Mouse (Mus musculus) liver, embryonic 13.5 days (tissue): Measurements from ENCODE around the gene Ucp2. TPM values are rescaled to one million over a fixed set of nuclear protein-coding genes. Genes with fewer than 3 reads are reported as not detected.

ENCODE experiments used
- ATAC-seq: fragments of 200-750 bp; cut with Nextera tagmentation; 2 replicates; pipeline ENCODE4 v1.8.0; 2017; ENCODE audit warnings: low read depth, mild to moderate bottlenecking, moderate number of reproducible peaks, moderate library complexity
- DNase-seq: peaks from one replicate; pipeline ENCODE4 v3.0.0; 2022
- H3K27ac ChIP-seq: fragments of 300-500 bp; sonication (generic); 2 replicates; pipeline ENCODE4 v1.5.1; 2015; ENCODE audit warnings: moderate library complexity, mild to moderate bottlenecking, inconsistent platforms
- H3K27me3 ChIP-seq: fragments of 300-500 bp; sonication (generic); 2 replicates; pipeline ENCODE4 v1.6.1; 2015; ENCODE audit warnings: mild to moderate bottlenecking, inconsistent platforms
- H3K36me3 ChIP-seq: fragments of 300-500 bp; sonication (generic); 2 replicates; pipeline ENCODE4 v1.6.1; 2015; ENCODE audit warnings: mild to moderate bottlenecking, inconsistent platforms
- H3K4me1 ChIP-seq: fragments of 300-500 bp; sonication (generic); replicated peaks from 2 replicates; pipeline ENCODE4 v1.6.1; 2015; ENCODE audit warnings: inconsistent platforms
- H3K4me2 ChIP-seq: fragments of 300-500 bp; sonication (generic); 2 replicates; pipeline ENCODE4 v1.6.1; 2015; ENCODE audit warnings: inconsistent platforms, mild to moderate bottlenecking, moderate library complexity
- H3K4me3 ChIP-seq: fragments of 300-500 bp; sonication (generic); replicated peaks from 2 replicates; pipeline ENCODE4 v1.5.1; 2015; ENCODE audit warnings: mild to moderate bottlenecking, inconsistent platforms
- H3K9ac ChIP-seq: fragments of 300-500 bp; sonication (generic); 2 replicates; pipeline ENCODE4 v1.6.1; 2015; ENCODE audit warnings: mild to moderate bottlenecking, inconsistent platforms
- H3K9me3 ChIP-seq: fragments of 300-500 bp; sonication (generic); replicated peaks from 2 replicates; pipeline ENCODE4 v1.6.1; 2016; ENCODE audit warnings: inconsistent platforms
- WGBS: fragments of 180-500 bp; shearing (Covaris S2); methylation state at CpG from one replicate; pipeline ENCODE4 v1.1.7; 2015; ENCODE audit not compliant: insufficient replicate concordance; 5-methylcytosine and 5-hydroxymethylcytosine counted together
- polyA plus RNA-seq: library from polyadenylated mRNA; unstranded; fragments of >200 nt; fragmentation: Nextera tagmentation; extraction: Ambion mirVana; gene quantifications from 2 replicates; pipeline ENCODE4 v1.2.1, GENCODE M21; 2015

The Ucp2 gene
- polyA plus RNA-seq, 1 experiment from 2014 or later: 673 TPM

GRCm38 (mm10) chr7:100465656-100466309, 27.4 kb upstream of the Ucp2 start:
- Histone ChIP-seq H3K4me2 (peak overlapping the region; percentile 85), H3K4me3 (peak overlapping the region; percentile 70), H3K27me3 (no peaks in the 10 kb centered on the region), H3K36me3 (peaks cover 41% of the 10 kb centered on the region), H3K4me1 (peaks cover 96% of the 10 kb centered on the region), H3K27ac (peak overlapping the region; percentile 100), H3K9ac (peak overlapping the region; percentile 94), H3K9me3 (no peaks in the 10 kb centered on the region)
- ATAC-seq (no peak), DNase-seq (peak; percentile 49)
- WGBS: 20% methylated on average over 5 of the region's 5 CpGs

- Histone ChIP-seq H3K4me1 (peaks cover 87% of the 10 kb centered on the region), H3K27ac (peak overlapping the region; percentile 100), H3K36me3 (peaks cover 30% of the 10 kb centered on the region), H3K27me3 (no peaks in the 10 kb centered on the region), H3K9me3 (no peaks in the 10 kb centered on the region), H3K4me3 (peak overlapping the region; percentile 70), H3K9ac (peak overlapping the region; percentile 94), H3K4me2 (peak overlapping the region; percentile 85)
- DNase-seq: peak; percentile 94
- ATAC-seq: peak; percentile 95
- 28% methylated on average over 11 of the region's 11 CpGs for WGBS
Observed at GRCm38 (mm10) chr7:100466781-100467510, 26.2 kb upstream of the Ucp2 start.

DNA sequence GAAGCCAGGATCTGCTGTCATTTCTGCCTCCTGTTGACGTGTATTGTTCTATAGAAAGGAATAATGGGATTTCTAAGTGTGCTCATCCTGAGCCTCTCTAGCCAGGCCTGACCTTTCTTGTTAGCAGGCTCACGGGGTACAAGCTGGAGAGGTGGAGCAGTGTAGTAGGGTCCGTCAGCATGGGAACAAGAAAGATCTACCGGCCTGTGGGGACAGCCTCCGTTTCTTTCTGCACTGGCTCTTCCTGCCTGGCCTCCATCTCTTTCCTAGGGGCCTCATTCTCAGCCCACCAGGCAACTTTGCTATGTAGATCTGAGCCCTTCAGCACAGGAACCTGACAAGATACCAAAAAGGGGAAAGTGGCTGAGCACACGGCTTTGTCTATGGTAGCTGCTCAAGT, 24.4 kb upstream of the Ucp2 start:
- Histone ChIP-seq H3K27ac (peak overlapping the region; percentile 100), H3K4me2 (peak overlapping the region; percentile 61), H3K27me3 (no peaks in the 10 kb centered on the region), H3K4me3 (no peak overlapping the region), H3K9ac (peak overlapping the region; percentile 73), H3K9me3 (no peaks in the 10 kb centered on the region), H3K4me1 (peaks cover 70% of the 10 kb centered on the region), H3K36me3 (peaks cover 17% of the 10 kb centered on the region)
- ATAC-seq: no peak
- DNase-seq: no peak
- 85% methylated on average over 6 of the region's 6 CpGs for WGBS

- WGBS: 80% methylated on average over 1 of the region's 1 CpGs
- H3K27ac ChIP-seq: peak overlapping the region; percentile 100
- H3K9ac ChIP-seq: peak overlapping the region; percentile 73
- ATAC-seq (no peak), DNase-seq (no peak)
- peaks cover 11% of the 10 kb centered on the region for H3K36me3 ChIP-seq
- no peak overlapping the region for H3K4me3 ChIP-seq
- H3K27me3 ChIP-seq: no peaks in the 10 kb centered on the region
- H3K4me1 ChIP-seq: peaks cover 68% of the 10 kb centered on the region
- H3K9me3 ChIP-seq: no peaks in the 10 kb centered on the region
- peak overlapping the region; percentile 20; the same call in 1 of the 2 replicates for H3K4me2 ChIP-seq
Observed at GRCm38 (mm10) chr7:100469502-100469901, 23.6 kb upstream of the Ucp2 start.

DNA sequence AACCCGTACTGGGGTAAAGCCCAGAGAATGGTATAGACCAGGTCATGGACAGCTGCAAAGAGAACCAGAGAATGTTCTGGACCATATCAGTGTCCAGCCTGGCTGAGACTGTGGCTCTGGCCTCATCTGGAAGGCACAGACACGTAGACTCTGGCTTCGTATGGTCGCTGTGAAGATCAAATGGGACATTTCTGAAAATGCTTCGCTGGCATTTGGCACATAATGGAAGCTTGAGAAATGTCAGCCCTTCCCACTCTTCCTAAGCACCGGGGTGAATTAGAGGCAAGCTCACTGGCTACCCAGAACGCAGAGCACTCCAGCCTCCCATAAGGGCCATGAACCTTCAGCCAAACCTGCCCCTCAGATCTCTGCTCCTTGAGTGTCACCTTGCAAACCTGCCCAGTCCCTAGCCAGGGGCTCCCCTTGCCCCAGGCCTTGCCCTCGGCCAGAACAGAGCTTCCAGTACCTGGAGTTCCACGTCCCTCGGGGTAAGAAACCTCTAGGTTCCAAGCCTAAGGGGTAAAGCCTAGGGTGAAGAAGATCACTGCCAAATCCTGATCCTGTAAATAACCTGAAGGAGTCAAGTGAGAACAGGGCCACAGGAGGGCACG, 22.2 kb upstream of the Ucp2 start:
- no peak for ATAC-seq
- H3K27ac ChIP-seq: peak overlapping the region; percentile 100
- 88% methylated on average over 11 of the region's 11 CpGs for WGBS
- peak overlapping the region; percentile 33; the same call in 1 of the 2 replicates for H3K9ac ChIP-seq
- no peak overlapping the region for H3K4me2 ChIP-seq
- peaks cover 8% of the 10 kb centered on the region; the same call in 1 of the 2 replicates for H3K36me3 ChIP-seq
- DNase-seq: no peak
- H3K4me3 ChIP-seq: no peak overlapping the region
- no peaks in the 10 kb centered on the region for H3K27me3 ChIP-seq
- H3K9me3 ChIP-seq: no peaks in the 10 kb centered on the region
- peaks cover 58% of the 10 kb centered on the region for H3K4me1 ChIP-seq

DNA sequence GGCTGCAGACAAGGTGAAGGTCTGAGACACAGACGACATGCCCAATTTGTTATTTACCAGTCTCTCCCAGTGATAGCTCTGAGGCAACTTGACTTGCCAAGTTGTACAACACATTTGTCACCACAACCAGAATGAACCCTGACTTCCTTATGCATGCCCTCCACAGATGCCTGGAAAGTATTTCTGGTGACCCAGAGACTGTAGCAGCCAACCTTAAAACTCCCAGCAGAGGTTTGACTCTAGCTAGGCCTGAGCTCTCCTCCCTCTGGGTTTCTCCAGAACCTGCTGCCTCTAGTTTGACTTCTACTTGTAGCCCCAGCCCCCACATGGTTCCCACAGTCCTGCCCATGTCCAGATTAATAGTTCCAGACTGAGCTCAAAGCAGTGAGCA, 21.7 kb upstream of the Ucp2 start:
- no peak overlapping the region for H3K4me2 ChIP-seq
- no peak overlapping the region for H3K4me3 ChIP-seq
- no peaks in the 10 kb centered on the region for H3K27me3 ChIP-seq
- WGBS: 85% methylated on average over 1 of the region's 1 CpGs
- H3K4me1 ChIP-seq: peaks cover 53% of the 10 kb centered on the region
- ATAC-seq (no peak), DNase-seq (no peak)
- H3K9ac ChIP-seq: peak overlapping the region; percentile 33; the same call in 1 of the 2 replicates
- H3K36me3 ChIP-seq: peaks cover 8% of the 10 kb centered on the region; the same call in 1 of the 2 replicates
- H3K9me3 ChIP-seq: no peaks in the 10 kb centered on the region
- peak overlapping the region; percentile 100 for H3K27ac ChIP-seq

DNA sequence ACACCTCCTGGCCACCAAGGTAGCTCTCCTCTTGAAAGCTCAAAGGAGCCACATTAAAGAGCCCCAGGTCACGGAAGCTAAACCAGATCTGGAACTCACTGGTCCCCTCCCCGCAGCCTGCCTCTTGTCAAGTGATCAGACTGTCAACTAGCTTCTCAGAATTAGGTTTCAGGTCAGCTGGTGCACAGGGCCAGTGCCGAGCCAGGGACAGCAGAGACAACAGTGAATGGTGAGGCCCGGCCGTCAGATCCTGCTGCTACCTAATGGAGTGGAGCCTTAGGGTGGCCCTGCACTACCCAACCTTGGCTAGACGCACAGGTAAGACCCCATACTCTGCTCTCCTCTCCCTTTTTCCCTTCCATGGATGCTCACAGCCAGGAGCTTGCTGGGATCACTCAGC, 20.4 kb upstream of the Ucp2 start, which contains the start of gene Ucp3:
Gene Ucp3 (plus strand): TSS at position 214 of the 400 bp plus-strand sequence.
- Histone ChIP-seq H3K27me3 (no peaks in the 10 kb centered on the region), H3K36me3 (peaks cover 8% of the 10 kb centered on the region; the same call in 1 of the 2 replicates), H3K4me1 (peaks cover 41% of the 10 kb centered on the region), H3K9ac (no peak within 1 kb of the TSS), H3K4me3 (no peak within 1 kb of the TSS), H3K27ac (peak within 1 kb of the TSS; percentile 100; the same call in 1 of the 2 replicates), H3K4me2 (no peak within 1 kb of the TSS), H3K9me3 (no peaks in the 10 kb centered on the region)
- DNase-seq (no peak), ATAC-seq (no peak)
- 81% methylated on average over 6 of the region's 6 CpGs for WGBS

DNA sequence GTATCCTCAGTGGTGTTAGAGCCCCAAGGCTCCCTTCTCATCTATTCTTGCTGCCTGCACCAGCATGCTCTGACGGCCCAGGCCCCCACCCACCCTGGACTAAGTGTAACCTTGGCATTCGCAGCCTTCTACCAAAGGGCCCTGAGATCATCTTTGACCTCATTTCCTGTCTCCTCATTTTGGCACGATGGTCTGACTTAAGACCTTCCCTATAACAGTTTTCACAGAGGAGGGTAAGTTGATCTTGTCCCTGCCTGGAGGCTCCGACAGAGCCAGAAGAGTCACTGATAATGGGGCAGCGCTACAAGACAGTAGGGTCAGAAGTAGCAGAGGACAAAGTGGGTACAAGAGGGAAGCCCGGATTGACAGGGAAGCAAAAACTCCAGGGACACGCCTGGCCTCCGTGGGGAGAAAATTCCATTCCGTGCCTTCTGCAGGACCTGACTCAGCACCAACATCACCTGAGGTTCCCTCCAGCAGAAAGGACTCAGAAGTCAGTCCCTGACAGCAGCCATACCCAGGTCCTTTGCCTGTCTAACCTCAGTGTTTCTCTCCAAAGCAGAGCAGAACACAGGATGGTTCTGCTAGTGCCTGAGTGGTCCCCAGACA, 19.2 kb upstream of the Ucp2 start:
- 69% methylated on average over 9 of the region's 9 CpGs for WGBS
- no peak overlapping the region for H3K4me2 ChIP-seq
- H3K9ac ChIP-seq: no peak overlapping the region
- no peak for ATAC-seq
- peak overlapping the region; percentile 7; the same call in 1 of the 2 replicates for H3K27ac ChIP-seq
- H3K9me3 ChIP-seq: no peaks in the 10 kb centered on the region
- no peak overlapping the region for H3K4me3 ChIP-seq
- DNase-seq: no peak
- H3K36me3 ChIP-seq: peaks cover 6% of the 10 kb centered on the region; the same call in 1 of the 2 replicates
- peaks cover 30% of the 10 kb centered on the region for H3K4me1 ChIP-seq
- H3K27me3 ChIP-seq: 0 out of 2 replicates have a peak, but pooled peaks cover 2% of the 10 kb centered on the region

DNA sequence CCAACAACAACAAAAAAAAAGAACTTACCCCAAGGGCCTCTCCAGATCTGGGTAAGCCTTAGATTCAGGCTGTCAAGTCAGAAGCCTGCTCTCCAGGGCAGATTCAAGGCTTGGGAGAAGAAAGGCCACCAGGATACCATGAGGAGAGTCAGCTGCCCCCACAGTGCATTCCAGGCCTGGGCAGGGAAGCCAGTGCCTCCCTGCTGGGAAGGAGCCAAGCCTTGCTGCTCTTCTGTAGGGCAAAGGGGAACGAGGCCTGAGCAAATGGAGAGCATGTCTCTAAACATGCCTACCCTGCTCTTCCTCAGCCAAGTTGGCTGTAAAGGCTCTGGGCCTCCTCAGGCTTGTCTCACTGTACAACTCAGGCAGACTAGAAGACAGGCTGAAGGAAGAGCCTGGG, 18.5 kb upstream of the Ucp2 start:
- peaks cover 26% of the 10 kb centered on the region for H3K4me1 ChIP-seq
- H3K9me3 ChIP-seq: no peaks in the 10 kb centered on the region
- 63% methylated on average over 1 of the region's 1 CpGs for WGBS
- no peak overlapping the region for H3K4me3 ChIP-seq
- H3K9ac ChIP-seq: no peak overlapping the region
- 0 out of 2 replicates have a peak, but pooled peaks cover 2% of the 10 kb centered on the region for H3K27me3 ChIP-seq
- no peaks in the 10 kb centered on the region for H3K36me3 ChIP-seq
- H3K4me2 ChIP-seq: no peak overlapping the region
- no peak for DNase-seq
- no peak for ATAC-seq
- H3K27ac ChIP-seq: no peak overlapping the region; the same call in 1 of the 2 replicates

GRCm38 (mm10) chr7:100479100-100479822, 13.9 kb upstream of the Ucp2 start:
- H3K36me3 ChIP-seq: no peaks in the 10 kb centered on the region
- H3K9ac ChIP-seq: no peak overlapping the region
- H3K4me2 ChIP-seq: no peak overlapping the region
- WGBS: 77% methylated on average over 20 of the region's 20 CpGs
- H3K4me1 ChIP-seq: peaks cover 25% of the 10 kb centered on the region
- DNase-seq (no peak), ATAC-seq (no peak)
- no peak overlapping the region for H3K27ac ChIP-seq
- H3K4me3 ChIP-seq: no peak overlapping the region
- H3K27me3 ChIP-seq: 0 out of 2 replicates have a peak, but pooled peaks cover 2% of the 10 kb centered on the region
- no peaks in the 10 kb centered on the region for H3K9me3 ChIP-seq
